Mouse (Mus musculus) layer of hippocampus, postnatal 36 days (tissue): ENCODE measurements at regions not wholly inside any gene's neighbourhood (a gene's known extent, or its start where the extent isn't known, plus 50 kb on each side); places are given as distances from the start of the nearest gene placed in this dataset.

Source experiments
- DNase-seq, 2 experiments: peaks; one replicate each; pipeline ENCODE4 v3.0.0; 2022

DNA sequence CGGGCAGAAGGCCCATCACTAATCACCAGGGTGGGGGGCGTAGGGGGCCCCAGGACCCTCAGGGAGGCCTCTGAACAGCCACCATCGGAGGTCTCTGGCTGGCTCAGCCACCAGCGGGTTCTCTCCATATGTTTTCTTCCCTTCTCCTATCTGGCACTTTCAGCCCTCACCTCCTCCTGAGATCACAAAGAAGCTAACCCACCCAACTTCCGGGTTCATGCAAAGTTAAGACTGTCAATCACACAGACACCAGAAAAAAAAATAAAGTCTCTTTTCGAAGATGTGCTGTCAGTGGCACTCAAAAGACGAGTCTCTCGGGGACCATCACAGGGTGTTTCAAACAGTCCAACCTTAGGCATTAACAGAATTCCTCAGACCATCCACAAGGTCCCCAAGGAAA is 314.2 kb downstream of the Sox9 start:
- no peak for DNase-seq

DNA sequence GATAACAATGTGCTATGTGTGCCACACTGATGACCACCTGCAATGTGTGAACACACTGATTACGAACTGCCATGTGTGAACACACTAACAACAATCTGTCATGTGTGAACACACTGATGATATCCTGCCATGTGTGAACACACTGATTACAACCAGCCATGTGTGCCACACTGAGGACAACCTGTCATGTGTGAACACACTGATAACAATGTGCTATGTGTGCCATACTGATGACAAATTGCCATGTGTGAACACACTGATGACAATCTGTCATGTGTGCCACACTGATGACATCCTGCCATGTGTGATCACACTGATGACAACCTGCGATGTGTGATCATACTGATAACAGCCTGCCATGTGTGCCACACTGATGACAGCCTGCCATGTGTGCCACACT is 316.3 kb downstream of the Sox9 start:
- no peak for DNase-seq

DNA sequence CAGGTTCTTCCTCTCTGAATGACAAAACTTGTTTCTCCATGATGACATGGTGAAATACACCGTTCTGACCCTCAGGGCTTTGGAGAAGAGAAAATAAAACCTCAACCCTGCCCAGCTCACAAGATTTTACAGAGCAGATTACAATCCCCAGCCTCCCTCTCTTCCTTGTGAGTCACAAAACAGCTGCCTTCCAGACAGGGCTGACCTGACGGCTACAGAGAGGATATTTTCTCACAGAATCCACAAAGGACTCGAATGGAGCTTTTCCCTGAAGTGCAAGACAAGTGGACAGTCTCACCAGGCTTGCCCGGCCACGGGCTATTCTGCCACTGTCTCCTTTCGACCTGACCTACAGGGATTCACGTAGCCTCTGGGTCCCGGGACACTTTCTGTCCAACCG is 318.8 kb downstream of the Sox9 start:
- DNase-seq: no peak

DNA sequence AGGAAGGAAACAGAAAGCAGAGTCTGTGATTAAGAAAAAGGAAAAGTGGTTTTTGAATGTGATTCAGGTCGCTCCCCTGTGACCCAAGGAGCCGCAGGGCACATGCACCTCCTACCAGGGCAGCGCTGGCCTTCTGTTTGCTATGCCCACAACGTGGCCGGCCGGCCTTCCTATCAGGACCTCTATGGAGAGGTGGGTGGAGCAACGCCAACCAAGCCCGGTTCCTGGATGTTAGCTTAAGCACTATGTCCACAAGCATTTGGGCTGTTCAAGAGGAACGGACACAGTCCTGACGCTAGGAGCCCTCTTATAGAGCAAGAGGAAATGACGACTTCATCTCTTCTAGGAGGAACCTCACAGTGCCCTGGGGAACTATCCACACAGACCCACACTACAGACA is 319.5 kb downstream of the Sox9 start:
- no peak for DNase-seq

DNA sequence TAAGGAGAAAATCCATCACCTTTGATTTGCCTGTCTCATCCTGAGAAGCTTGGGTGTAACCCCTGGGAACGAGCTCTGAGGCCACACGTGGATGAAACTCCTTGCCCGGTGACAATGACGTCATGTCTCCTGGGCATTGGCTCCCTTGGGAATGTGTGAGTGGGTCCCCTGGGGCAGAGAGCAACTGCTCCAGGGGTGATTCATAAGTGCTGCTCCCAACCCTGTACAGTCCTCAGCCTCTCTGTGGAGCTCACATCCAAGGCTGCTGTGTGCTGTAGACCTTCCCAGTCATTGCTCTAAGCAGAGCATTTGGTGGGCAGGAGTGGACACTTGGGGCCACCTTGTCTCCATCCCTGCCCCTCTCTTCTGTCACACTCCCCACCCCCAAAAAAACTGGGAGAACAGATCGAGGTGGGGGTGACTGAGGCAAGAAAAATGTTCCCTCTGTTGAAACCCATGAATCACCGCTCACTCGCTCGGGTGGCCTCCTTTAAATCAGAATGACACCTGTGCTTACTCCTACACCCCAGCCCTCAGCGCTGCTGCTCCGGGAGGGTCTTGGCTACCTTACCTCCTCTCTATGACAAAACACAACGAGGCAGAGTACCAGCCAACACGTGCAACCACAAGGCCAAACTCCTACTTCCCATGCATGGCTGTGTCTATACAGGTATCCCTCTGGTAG is 321.3 kb downstream of the Sox9 start:
- peak in 1 of 2 experiments; percentile 27 for DNase-seq

DNA sequence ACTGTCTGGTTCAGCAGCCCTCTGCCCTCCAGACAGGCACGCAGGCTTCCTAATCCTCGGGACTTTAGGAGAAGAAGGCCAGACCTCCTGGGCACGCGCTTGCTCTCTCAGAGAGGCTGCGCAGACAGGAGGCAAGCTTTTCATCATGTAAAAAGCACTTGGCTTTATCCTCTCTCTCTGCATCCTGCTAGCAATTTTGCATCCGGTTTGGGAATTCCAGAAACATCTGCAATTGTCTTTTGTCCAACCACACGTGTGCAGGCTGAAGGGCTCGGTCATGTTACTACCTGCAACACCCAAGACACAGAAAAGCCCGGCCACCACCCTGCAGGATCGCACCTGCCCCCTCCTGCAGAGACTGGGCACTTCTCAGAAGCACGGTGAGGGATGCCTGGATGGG is 323.3 kb downstream of the Sox9 start:
- DNase-seq: no peak

DNA sequence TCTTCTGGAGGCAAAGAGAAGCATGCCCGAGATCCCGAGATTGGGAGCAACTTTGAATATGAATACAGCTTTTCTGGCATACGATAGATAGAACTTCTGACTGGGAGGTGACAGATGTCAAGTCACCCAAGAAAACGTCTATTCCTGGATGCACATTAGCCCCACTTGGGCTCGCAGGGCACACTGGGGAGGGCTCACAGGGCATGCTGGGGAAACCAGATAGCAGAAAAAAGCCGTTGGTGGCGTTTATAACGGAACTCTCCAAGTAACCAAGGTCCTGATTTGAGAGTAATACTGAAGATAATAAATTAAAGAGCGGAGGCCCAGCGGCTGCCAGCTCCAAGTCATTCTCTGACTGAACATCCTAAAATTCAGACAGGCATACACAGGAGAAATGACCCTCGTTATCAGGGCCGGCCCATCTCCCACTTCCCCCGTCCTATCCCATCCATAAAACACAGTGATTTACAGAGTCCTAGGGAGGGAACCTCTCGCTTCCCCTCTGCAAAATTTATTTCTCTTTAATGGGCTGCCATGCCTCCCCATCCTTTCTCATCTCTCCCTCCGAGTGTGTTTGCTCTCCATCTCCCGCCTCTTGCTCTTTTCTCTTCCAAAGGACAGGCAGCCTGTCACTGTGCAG is 325.3 kb downstream of the Sox9 start:
- DNase-seq: no peak

DNA sequence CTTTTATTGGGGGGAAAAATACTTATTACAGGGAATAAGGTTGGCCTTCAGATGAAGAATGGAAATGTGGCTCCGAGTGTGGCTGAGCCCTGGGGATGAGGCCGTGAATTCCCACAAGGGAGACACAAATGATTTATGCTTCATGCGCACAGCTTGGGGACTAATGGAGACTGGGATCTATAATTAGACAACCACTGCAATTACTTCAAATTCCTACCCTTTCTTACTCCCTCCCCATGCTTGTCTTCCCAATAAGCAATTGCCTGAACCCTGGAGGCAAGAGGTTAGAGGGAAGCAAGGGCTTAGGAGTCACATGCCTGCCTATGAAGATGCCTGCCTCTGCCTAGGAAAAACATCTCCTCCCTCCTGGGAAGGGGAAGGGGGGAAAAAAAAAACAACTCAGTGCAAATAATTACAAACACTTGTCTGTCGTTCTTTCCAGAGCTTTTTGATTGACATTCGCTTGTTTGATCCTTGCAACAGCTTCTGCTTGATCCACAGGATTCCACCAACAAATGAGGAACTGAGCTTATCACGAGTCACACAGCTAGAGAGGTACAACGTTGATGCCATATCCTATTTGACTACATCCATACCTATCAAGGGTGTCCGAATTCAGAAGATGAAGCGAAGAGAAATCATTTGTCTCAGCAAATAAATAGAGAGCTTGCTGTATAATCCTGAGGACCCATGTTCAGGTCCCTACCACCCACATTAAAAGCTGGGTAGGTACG is 326.1 kb downstream of the Sox9 start:
- DNase-seq: no peak

DNA sequence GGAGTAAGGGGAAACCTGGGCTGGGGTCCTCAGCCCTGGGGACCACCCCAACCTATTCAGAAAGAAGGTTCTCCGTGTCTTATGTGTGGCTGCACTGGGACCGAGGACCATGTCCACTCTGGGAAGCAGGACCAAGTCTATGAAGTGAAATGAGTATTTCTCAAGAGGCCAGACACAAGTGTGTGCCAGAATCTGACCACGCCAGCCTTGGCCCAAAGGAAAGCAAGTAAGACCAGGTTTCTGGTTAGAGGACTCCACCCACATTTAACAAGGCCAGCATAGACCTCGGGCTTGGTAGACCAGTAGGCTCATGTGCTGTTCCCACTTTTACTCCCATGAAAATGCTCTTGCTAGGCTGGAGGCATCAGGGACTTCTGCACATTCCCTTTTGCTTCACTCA is 327.1 kb downstream of the Sox9 start:
- no peak for DNase-seq

DNA sequence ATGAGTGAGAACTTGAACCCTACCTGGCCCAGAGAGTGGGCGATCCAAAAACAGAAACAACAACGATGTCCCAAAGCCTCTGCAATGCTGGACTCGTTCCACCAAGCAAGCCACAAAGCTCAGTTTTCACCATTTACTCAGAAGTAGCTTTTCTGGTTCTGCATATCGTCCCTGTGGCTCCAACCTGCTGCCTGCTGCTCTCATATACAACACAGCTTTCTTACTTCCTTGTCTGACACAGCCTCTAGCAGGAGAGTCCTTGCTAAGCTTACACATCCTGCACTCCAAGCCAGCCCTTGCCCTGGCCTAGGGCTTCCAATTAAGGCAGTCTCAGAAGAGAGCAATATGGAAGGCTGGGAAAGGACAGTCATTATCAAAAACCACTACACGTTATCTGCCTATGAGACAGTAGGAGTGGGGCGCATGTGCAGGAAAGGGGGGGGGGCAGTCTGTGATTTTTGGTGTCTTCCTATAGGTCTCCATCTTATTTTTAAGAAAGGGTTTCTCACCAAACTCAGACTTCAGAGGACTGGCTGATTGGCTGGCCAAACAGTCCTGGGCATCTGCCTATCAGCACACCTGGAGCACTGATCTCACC is 331.3 kb downstream of the Sox9 start:
- DNase-seq: no peak

DNA sequence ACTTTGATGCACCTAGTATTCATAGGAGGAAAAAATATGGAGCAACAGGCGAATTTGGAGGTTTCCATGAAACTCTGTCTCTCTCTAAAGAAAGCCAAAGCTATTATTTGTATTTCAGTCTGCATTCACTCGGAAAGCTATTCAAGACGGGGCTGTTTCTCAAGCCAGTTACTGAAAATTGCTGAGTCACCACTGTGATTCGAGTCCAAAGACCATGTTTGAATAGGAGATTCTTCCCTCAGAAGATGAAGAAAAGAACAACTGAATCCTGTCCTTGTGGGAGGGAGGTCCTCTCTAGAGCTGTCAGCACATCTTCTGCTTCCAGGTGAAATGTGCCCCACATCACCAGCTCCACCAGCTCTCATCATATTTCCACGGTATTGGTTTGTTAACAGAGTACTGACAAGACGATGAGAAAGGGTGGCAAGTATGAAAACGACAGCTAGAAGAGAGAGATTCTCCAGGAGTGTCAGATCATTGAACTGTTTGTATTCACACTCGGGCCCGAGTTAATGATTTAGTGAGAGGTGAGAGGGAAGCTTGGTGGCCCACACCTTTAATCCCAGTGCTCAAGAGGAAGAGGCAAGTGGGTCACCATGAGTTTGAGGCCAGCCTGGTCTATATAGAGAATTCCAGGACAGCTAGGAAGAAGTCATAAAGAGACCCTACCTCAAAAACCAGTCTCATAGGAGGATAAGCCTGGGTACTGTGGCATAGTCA is 335.3 kb downstream of the Sox9 start:
- no peak for DNase-seq

DNA sequence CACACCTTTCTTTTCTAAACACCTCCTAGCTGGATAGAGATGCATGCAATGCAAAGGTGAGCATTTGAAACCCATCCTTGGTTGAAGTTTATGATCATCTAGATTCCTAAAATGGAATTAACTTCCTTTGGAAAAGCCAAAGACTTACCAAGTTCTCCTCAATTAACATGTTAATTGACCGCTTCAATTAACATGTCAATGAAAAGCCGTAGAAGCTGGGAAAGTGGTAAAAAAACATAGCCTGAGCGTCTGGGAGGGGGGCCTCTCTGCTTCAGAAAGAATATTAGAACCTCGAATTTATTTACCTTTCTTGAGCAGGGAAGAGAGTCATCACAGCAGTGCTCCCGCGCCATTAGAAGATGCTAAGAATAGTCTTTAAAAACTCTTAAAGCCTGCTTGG is 338.5 kb downstream of the Sox9 start:
- DNase-seq: no peak

DNA sequence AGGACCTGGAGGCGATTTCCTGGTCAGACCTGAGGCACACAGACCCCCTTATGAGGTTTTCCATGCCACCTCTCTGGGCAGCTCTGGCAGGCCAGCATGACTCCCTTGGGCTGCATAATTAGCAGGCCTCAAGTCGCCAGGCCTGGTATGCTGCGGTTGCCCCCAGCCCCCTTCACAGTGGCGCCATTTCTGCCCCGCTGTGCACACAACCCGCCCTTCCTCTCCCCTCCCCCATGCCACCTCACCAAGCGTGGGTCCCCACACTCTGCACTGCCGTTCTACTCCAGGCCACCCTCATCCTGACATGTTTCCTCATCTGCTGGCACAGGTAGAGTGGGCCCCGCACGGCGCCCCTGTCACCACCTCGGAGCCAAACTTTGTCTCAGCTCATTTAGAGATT is 339.3 kb downstream of the Sox9 start:
- no peak for DNase-seq

DNA sequence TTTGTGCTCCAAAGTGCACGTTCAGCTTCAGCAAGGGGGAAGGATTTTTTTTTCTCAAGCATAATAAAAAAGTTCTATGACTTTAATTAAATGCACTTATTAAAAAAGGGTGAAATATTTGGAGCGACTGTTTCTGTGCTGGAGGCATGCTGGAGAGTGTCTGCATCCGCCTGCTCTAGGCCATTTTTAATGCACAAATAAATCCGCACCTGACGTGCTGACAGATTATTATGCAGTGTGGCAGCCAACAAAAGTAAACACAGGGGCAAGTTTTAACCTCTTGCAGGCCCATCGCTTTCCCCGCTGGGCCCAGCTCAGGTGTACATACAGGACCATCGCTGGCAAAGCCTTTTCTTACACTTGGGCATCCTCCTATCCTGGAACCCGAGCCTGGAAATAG is 340.1 kb downstream of the Sox9 start:
- no peak for DNase-seq

DNA sequence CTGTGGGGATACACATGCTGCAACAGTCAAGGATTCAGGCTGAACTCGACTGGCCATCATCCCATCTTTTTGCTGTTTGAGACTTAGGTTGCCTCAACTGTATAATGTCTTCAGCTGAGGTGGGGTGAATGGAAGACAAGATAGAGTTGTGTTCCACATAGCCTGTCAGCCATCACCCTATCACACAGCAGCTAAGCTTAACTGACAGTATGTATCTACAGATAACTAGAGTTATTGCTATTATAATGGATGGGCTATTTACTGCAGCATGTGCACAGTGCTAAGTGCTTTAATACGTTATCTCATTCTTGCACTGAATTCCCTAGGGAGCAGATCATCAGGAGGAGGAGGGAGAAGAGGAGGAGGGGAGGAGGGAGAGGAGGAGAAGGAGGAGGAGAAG is 340.9 kb downstream of the Sox9 start:
- DNase-seq: no peak

DNA sequence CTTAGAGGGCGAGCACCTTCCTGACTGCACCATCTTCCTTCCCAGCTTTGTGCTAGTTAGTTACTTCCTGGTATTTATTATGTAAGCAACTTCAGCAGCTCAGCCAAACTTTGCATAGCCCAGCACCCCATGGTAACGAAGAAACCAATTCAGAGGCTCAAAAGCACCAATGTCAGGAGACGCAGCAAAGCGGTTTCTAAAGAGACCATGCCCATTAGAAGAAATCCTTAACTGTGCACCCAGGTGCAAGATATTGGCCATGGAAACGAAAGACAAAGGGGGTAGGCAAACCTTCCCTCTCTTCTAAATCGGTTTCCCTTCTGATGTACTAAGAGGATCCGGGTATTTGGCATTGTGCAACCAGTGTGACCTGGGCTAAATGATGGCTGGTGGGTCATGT is 343.8 kb downstream of the Sox9 start:
- no peak for DNase-seq

DNA sequence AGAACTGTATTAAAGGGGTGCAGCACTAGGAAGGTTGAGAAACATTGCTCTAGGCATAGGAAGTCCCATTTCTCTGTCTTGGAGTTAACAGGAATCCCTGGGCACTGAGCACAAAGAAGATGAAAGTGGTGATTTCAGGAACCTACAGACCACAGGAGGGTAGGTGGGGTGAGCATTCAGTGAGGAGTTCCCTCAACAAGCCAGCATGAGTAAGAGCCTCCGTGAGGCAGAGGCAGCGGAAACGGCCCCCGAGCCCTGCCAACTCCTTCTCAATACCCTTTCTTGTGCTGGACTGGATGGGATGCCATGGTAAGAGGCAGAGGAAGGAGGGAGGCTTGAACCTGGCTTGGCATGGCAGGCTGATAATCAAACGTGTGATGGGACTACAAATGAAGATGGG is 347.2 kb downstream of the Sox9 start:
- DNase-seq: no peak

DNA sequence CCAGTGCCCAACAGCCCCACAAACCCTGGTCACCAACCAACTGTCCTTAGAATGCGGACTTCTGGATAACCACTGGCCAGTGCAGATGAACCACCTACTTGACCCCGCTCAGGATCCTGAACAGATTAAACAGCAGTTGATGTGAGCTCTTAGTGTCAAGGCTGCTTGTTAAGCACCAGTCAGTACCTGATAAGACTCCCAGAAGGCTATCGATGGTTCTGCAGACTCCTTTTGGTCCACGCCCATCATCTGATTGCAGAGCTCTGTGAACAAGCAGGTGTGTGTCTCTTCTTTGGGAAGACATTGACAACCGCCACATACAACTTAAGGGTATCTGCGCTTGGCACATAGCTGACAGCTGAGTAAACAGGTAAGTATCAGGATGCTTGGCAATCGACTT is 348.0 kb downstream of the Sox9 start:
- no peak for DNase-seq

DNA sequence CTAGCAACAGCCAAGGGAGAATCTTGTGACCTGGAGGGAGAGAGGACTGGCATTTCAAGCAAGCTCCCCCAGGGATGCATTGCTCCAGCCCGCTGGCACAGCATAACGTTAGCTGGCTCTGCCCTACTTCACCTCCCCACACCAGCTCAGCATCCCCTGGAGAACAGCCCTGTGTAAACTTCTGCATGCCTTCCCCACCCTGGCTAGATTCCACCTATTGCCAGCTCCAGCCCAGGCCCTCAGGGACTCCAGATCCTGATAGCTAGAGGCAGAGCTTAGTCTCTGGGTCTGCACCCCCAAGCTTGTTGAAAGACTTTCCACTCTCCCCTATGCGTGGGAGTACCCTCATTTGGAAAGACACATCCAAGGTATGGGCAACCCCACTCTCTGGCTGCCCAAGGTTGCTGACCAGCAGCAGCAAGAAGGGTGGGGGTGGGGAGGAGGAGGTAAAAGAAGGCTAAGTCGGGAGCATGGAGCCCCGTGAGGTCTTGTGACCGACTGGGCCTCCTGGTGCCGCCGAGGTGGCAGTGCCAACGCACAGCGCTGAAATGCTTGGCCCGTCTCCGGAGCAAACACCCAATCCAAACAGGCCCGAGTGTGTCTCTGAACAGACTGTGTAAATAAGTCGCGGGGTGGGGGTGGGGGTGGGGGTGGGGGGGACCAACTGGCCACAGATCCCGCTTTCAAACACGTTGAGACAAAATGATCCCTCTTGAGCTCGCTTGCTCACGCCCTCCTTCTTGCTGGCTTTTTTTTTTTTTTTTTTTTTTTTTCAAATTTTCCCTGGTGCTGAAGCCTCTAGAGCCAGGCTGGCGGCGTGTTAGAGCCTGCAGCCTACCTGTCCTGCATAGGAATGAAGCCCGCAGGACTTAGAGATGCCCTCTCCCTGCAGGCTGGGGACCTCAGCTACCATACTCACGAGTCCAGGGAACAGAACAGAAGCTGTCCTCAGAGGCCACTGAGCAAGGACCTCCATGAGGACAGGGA is 350.3 kb downstream of the Sox9 start:
- DNase-seq: peak in 1 of 2 experiments; percentile 64

DNA sequence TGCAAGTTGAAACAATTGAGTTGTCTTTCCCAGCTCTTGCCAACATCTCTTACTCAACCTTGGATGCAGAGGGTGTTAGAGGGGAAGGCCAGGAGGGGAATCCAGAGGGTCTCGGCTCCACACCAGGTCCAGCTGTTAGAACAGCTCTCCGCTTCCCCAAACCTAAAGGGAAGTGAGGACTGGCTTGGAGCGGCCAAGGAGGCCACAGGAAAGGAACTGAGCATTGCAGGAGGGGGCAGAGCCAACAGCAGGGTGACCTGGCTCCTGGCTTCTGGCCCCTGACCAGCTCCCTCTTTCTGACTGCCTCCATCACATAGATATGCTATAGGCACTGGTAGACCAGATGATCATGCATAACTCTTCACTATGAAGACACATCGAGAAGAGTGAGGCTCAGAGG is 351.4 kb downstream of the Sox9 start:
- no peak for DNase-seq

DNA sequence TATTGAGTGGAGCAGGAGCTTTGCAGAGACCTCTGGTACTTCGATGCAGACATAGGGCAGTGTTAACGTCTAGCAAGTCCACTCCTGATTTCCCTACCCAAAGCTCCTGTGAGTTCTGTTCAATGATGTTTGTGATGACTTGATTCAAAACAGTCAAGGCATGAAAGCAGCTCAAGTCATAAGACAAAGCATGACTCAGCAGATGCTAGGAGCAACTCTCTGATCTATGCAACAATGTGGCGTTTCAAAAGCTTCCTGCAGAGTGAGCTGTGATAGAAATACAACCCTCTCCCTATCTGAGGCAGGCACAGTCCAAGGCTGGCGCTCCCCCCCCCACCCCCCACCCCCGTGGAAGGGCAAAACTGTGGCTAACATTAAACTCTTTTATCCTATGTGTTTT is 353.2 kb downstream of the Sox9 start:
- no peak for DNase-seq

DNA sequence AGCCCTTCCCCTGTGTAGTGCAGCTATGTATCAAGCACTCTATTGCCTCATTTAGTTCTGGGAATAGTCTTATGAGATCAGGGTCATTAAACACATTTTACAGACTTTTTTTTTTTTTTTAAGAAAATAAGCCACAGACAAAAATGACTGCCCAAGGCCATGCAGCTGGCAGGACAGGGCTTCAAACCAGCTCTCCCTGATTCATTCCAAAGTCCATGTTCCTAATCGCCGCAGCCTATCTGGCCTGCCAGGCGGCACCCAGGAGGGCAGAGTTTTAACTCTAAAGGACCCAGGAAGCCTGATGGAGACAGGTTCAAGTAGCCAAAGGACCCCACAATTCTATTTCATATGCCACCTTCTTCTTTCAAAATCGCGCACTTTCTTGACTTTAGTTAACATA is 356.4 kb downstream of the Sox9 start:
- no peak for DNase-seq
